Mouse (Mus musculus) olfactory bulb, adult 2 months (tissue): Measurements from ENCODE around the gene Spata13. TPM values are rescaled to one million over a fixed set of nuclear protein-coding genes. Genes with fewer than 3 reads are reported as not detected.

Experiments used
- H3K27ac ChIP-seq: fragments of 200-500 bp; 2 replicates; pipeline ENCODE4 v1.5.1; 2012; ENCODE audit warnings: low read depth, low read length; ENCODE audit not compliant: insufficient read depth
- H3K4me1 ChIP-seq: fragments of 200-500 bp; 2 replicates; pipeline ENCODE4 v1.6.1; 2012; ENCODE audit warnings: low read length; ENCODE audit not compliant: control insufficient read depth, insufficient read depth
- H3K4me3 ChIP-seq: fragments of 200-500 bp; 2 replicates; pipeline ENCODE4 v1.5.1; 2012; ENCODE audit warnings: mild to moderate bottlenecking, low read depth, low read length, moderate library complexity; ENCODE audit not compliant: insufficient read depth
- CTCF ChIP-seq: fragments of 200-500 bp; IDR thresholded peaks from 2 replicates; pipeline ENCODE4 v1.5.1; 2012; ENCODE audit warnings: low read depth, mild to moderate bottlenecking, low read length, moderate library complexity; ENCODE audit not compliant: insufficient read depth
- POLR2A ChIP-seq: fragments of 200-500 bp; IDR thresholded peaks from 2 replicates; pipeline ENCODE4 v1.6.1; 2012; ENCODE audit warnings: mild to moderate bottlenecking, low read depth, low read length, moderate library complexity; ENCODE audit not compliant: insufficient read depth
- WGBS: fragments of 180-500 bp; shearing (Covaris S2); methylation state at CpG from one replicate; pipeline ENCODE4 v1.1.7; 2018; 5-methylcytosine and 5-hydroxymethylcytosine counted together
- polyA plus RNA-seq: library from polyadenylated mRNA; stranded (reverse); fragments of >200 nt; gene quantifications from 2 replicates; pipeline ENCODE4 v1.2.4, GENCODE M21; 2012; ENCODE audit warnings: low replicate concordance; ENCODE audit not compliant: missing spikeins, insufficient read depth, insufficient read length

The Spata13 gene
- polyA plus RNA-seq, 1 experiment = not detected

DNA sequence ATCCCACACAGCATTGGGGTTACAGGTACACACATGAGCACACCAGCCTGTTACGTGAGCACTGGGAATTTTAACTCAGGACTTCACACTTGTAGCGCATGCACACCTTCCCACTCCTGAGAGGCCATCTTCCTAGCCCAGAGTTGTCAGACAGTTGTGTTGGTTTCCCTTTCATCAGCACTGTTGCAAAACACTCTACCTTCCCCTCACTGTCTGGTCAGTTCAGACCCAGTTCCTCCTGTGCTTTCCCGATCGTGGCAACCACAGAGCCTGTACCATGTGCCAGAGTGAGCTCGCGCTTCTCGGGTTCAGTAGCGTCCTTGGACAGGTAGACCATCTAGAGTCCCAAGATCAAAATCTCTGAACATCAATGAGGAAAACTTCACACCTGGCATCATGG lies 123.5 kb downstream of the Spata13 start:
- no peak for TF ChIP-seq POLR2A
- TF ChIP-seq CTCF = no peak
- H3K4me3 ChIP-seq = no peak overlapping the region
- H3K27ac ChIP-seq = no peak overlapping the region
- peaks cover 6% of the 10 kb centered on the region; the same call in 1 of the 2 replicates for H3K4me1 ChIP-seq
- 94% methylated on average over 8 of the region's 8 CpGs for WGBS

DNA sequence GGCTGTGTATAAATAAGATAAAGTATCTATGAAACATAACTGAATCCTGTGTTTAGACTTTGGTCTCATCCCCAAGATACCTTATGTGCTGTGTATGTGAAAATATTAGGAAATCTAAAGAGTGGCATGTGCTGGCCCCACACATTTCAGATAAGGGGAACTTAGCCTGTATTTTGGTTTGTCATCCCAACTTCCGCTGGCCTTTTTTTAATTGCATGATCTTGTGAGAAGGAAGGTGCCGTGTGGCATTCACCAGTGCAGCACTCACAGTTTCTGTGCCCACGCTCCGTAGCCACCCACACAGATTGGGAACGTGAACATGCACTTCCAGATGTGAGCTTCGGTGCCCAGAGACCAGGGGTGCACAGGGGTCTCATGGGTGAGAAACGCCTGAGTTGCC lies 123.9 kb downstream of the Spata13 start:
- H3K4me1 ChIP-seq = peaks cover 7% of the 10 kb centered on the region; the same call in 1 of the 2 replicates
- 89% methylated on average over 7 of the region's 7 CpGs for WGBS
- no peak for TF ChIP-seq CTCF
- TF ChIP-seq POLR2A = no peak
- H3K27ac ChIP-seq = no peak overlapping the region
- H3K4me3 ChIP-seq = no peak overlapping the region

DNA sequence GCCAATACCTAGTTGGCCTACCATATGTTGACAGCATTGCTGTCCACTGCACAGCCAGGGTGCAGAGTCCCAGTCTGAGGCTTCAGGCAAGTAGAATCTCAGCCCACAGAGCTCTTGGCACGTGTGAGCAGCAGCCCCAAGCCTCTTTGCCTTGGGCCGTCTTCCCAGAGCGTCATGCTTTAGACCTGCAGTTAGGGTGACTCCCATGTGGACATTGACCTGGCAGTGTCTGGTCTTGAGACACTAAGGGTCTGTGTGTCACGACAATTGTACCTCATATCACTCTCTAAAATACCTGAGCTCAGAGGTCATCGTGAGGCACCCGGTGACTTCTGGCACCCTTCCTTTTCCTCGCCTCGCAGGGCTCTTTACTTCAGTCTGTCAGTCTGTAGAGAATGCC lies 125.3 kb downstream of the Spata13 start:
- WGBS = 94% methylated on average over 8 of the region's 8 CpGs
- no peak overlapping the region for H3K27ac ChIP-seq
- H3K4me1 ChIP-seq = peaks cover 5% of the 10 kb centered on the region; the same call in 1 of the 2 replicates
- no peak overlapping the region for H3K4me3 ChIP-seq
- no peak for TF ChIP-seq POLR2A
- no peak for TF ChIP-seq CTCF

DNA sequence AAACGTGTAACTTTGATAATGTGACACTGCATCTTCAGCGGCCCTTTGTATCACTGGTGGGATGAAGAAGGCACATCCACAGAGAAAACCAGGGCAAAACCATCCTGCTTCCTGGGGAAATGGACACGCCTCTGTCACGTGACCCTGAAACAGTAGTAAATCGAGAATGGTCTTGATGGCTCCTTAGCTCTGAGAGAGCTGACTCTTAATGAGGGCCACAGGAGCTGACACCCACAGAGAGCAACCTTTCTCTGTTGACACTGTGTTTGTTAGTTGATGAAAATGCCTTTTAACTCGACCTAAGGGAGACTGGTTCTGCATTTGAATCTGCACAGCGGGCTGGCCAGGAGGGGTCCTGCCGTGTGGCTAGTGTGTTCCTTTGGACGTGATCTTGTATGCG lies 128.0 kb downstream of the Spata13 start:
- no peak overlapping the region for H3K4me3 ChIP-seq
- 74% methylated on average over 10 of the region's 10 CpGs for WGBS
- H3K4me1 ChIP-seq = peaks cover 10% of the 10 kb centered on the region
- TF ChIP-seq CTCF (no peak), POLR2A (no peak)
- no peak overlapping the region for H3K27ac ChIP-seq

DNA sequence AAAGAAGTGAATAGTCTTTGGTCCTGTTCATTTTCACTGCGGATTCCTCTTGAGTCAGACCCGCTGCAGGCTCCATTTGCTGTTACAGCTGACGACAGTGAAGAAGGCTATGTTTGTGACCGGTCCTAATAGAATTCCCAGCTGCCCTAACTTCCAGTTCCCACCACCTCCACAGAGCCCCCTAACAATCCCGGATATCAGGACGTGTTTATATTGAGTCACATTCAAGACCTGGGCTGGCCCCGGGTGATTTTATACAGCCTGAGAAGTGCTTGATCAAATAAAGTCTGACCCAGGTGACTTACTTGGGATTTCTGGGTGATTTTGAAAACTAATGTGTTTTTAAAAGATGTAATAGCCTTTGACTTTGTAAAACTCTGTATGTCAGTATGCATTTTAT lies 129.0 kb downstream of the Spata13 start:
- Histone ChIP-seq H3K27ac (no peak overlapping the region), H3K4me3 (no peak overlapping the region), H3K4me1 (peaks cover 10% of the 10 kb centered on the region)
- 64% methylated on average over 7 of the region's 7 CpGs for WGBS
- TF ChIP-seq POLR2A (no peak), CTCF (no peak)

DNA sequence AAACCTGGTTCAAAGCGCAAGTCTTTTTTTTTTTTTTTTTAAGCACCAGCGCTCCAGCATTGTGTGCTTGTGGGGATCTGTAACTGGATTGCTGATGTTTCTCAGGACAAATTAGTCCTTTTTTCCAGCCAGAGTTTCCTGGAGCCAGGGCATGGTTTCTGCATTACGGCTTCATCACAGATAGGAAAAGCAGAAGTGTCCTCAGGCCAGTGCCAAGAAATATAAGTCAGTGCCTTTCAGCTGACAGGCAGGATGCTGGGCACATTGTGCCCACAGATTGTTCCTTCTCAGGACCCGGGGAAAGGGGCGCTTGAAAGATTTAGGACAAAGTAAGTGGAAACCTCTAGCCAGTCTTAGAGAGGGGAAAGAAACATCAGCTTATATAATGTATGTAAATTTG lies 129.9 kb downstream of the Spata13 start:
- peaks cover 11% of the 10 kb centered on the region for H3K4me1 ChIP-seq
- 86% methylated on average over 5 of the region's 5 CpGs for WGBS
- H3K4me3 ChIP-seq = no peak overlapping the region
- TF ChIP-seq CTCF = no peak
- H3K27ac ChIP-seq = no peak overlapping the region

DNA sequence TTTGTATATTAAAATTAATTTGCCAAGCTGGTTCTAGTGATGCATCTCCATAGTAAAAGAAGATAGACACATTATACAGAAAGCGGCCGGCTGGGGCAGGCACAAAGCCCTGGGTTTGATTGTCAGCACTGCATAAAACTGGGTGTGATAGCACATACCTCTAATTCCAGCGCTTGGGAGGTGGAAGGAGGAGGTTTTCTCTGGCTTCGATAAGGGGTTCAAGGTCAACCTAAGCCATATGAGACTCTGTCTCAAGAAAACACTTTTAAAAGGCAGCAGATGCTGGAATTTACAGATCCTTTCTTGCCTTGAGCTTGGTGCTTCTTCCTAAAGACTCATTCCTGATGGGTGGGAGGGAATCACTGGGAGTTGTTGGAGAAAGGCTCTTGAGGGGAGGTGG lies 130.7 kb downstream of the Spata13 start:
- TF ChIP-seq POLR2A (no peak), CTCF (no peak)
- Histone ChIP-seq H3K4me1 (peaks cover 15% of the 10 kb centered on the region), H3K4me3 (no peak overlapping the region), H3K27ac (no peak overlapping the region)
- WGBS = 92% methylated on average over 4 of the region's 4 CpGs

DNA sequence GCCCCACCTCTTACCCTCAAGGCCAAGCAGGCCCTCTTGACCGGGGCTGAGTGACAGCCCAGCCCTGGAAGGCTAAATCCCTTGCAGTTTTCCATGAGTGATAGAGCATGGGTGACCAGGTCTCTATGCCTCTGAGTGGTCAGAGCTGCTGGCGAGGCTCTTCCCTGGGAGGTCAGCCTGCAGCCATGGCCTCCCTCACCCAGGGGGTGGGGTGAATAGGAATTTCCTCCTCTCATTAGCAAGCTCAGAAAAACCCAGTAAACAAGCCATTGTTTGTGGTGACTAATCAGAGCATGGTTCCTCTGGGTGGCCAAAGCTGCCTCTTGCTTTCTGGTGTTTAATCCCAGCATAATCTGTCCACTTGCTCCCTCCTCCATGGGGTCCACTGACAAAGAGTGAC lies 131.2 kb downstream of the Spata13 start:
- WGBS = 59% methylated on average over 2 of the region's 2 CpGs
- no peak for TF ChIP-seq CTCF
- TF ChIP-seq POLR2A = no peak
- Histone ChIP-seq H3K27ac (no peak overlapping the region), H3K4me3 (no peak overlapping the region), H3K4me1 (peaks cover 15% of the 10 kb centered on the region)

DNA sequence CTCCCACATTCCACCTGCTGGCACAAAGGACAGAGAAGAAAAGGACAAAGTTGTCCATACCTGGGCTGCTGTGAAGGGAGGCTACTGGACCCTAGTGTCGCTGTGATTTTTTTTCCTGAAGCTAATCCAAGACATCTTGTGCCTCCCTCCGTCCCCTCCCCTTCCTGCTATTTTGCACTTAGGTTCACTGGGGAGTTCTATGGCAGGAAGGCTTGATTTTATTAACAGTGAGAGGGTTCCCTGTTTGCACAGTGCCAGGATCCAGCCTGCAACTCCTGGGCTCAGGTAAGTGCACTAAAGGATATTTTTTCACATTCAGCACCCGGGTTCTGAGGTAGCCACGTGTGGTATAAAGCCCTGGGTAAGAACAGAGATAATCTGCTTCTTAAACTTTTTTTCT lies 134.1 kb downstream of the Spata13 start, which contains the start of gene C1qtnf9:
C1qtnf9 (plus strand) TSS at position 251 of the 400 bp plus-strand sequence.
- WGBS = 75% methylated on average over 4 of the region's 4 CpGs
- Histone ChIP-seq H3K27ac (no peak within 1 kb of the TSS), H3K4me3 (no peak within 1 kb of the TSS), H3K4me1 (peaks cover 10% of the 10 kb centered on the region)
- no peak for TF ChIP-seq POLR2A
- TF ChIP-seq CTCF = no peak

DNA sequence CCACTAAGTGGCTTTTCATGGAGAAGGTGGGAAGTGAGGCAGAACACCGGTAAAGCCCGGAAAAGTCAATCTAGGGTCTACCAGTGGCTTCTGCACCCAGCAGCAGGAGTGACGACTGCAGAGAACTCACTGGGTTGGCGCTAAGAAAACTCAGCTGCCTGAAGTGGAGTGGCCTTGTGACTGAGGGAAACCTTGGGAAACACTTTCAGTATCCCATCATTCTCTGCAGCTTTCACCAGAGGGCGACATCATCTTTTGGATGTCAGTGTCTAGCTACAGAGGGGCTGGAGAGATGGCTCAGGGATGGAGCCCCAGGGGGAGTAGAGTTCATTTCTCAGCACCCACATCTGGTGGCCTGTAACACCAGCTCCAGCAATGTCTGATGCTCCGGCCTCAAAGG lies 135.5 kb downstream of the Spata13 start:
- Histone ChIP-seq H3K27ac (no peak overlapping the region), H3K4me3 (no peak overlapping the region), H3K4me1 (peaks cover 10% of the 10 kb centered on the region)
- 45% methylated on average over 6 of the region's 6 CpGs for WGBS
- TF ChIP-seq POLR2A (no peak), CTCF (no peak)
